ENCODE assay signal across 8 mouse cellular contexts in genomic region chr5:28070828-28071455, GRCm38 (mm10). TPM values are rescaled to one million over a fixed set of nuclear protein-coding genes. Genes with fewer than 3 reads are reported as not detected.
A peak's percentile ranks its signal among the peaks of the same experiment; 100 is the strongest.
DNase-seq lines count a peak whose midpoint lies in the region; ATAC-seq and TF ChIP-seq lines count a peak whose summit lies in the region.

TSS of gene Insig1 (plus strand) at chr5:28071363.

- no peaks in the 10 kb centered on the region for H3K27me3 ChIP-seq in forebrain, embryonic 10.5 days (ENCODE audit: poor library complexity, severe bottlenecking)
- no peaks in the 10 kb centered on the region for H3K27me3 ChIP-seq in heart, embryonic 15.5 days
- no peaks in the 10 kb centered on the region for H3K27me3 ChIP-seq in liver, embryonic 14.5 days (ENCODE audit: control insufficient read depth, insufficient read depth, low read length)
- H3K27me3 ChIP-seq in neural tube, embryonic 11.5 days (ENCODE audit: control insufficient read depth, insufficient read depth, low read length): no peaks in the 10 kb centered on the region
- no peaks in the 10 kb centered on the region for H3K27me3 ChIP-seq in stomach, postnatal 0 days (ENCODE audit: control insufficient read depth, insufficient read depth, low read length)

- peak; percentile 42 for TF ChIP-seq EP300 in liver, embryonic 14.5 days (IDR thresholded peaks at IDR 0.05; ENCODE audit: low read depth)
- no peak for TF ChIP-seq EP300 in stomach, postnatal 0 days (optimal IDR thresholded peaks at IDR 0.05)

- H3K36me3 ChIP-seq in forebrain, embryonic 10.5 days (replicated peaks): peaks cover 32% of the 10 kb centered on the region
- peaks cover 28% of the 10 kb centered on the region for H3K36me3 ChIP-seq in heart, embryonic 15.5 days
- peaks cover 27% of the 10 kb centered on the region for H3K36me3 ChIP-seq in liver, embryonic 14.5 days (replicated peaks; ENCODE audit: control insufficient read depth, insufficient read depth, low read depth)
- H3K36me3 ChIP-seq in neural tube, embryonic 11.5 days (ENCODE audit: control insufficient read depth, insufficient read depth, low read length): peaks cover 6% of the 10 kb centered on the region; the same call in 1 of the 2 replicates
- peaks cover 14% of the 10 kb centered on the region for H3K36me3 ChIP-seq in stomach, postnatal 0 days (ENCODE audit: control insufficient read depth, insufficient read depth, low read length)

- peaks cover 49% of the 10 kb centered on the region for H3K4me1 ChIP-seq in forebrain, embryonic 10.5 days
- peaks cover 41% of the 10 kb centered on the region for H3K4me1 ChIP-seq in heart, embryonic 15.5 days (replicated peaks)
- H3K4me1 ChIP-seq in liver, embryonic 14.5 days (replicated peaks; ENCODE audit: control insufficient read depth in 2 of 2, insufficient read depth in 2 of 2, low read length in 1 of 2): peaks cover 28 to 34% of the 10 kb centered on the region in 2 experiments
- H3K4me1 ChIP-seq in neural tube, embryonic 11.5 days (ENCODE audit: control insufficient read depth, insufficient read depth, low read length): peaks cover 18% of the 10 kb centered on the region
- H3K4me1 ChIP-seq in stomach, postnatal 0 days (replicated peaks; ENCODE audit: control insufficient read depth, insufficient read depth): peaks cover 5% of the 10 kb centered on the region; the same call in 1 of the 2 replicates

- no peaks in the 10 kb centered on the region for H3K9me3 ChIP-seq in forebrain, embryonic 10.5 days
- no peaks in the 10 kb centered on the region for H3K9me3 ChIP-seq in heart, embryonic 15.5 days (replicated peaks)
- H3K9me3 ChIP-seq in liver, embryonic 14.5 days (ENCODE audit: control insufficient read depth, low read length): no peaks in the 10 kb centered on the region
- no peaks in the 10 kb centered on the region for H3K9me3 ChIP-seq in neural tube, embryonic 11.5 days (ENCODE audit: control insufficient read depth, low read length)
- no peaks in the 10 kb centered on the region for H3K9me3 ChIP-seq in stomach, postnatal 0 days (ENCODE audit: control insufficient read depth, low read length)

- H3K4me3 ChIP-seq in forebrain, embryonic 10.5 days: peak within 1 kb of the TSS; percentile 85
- H3K4me3 ChIP-seq in heart, embryonic 15.5 days: peak within 1 kb of the TSS; percentile 90
- H3K4me3 ChIP-seq in liver, embryonic 14.5 days (ENCODE audit: insufficient read depth in 1 of 2, low read depth in 2 of 2, low read length in 2 of 2): peak within 1 kb of the TSS; percentile 75 to 84
- H3K4me3 ChIP-seq in neural tube, embryonic 11.5 days (ENCODE audit: low read depth, low read length): peak within 1 kb of the TSS; percentile 83
- peak within 1 kb of the TSS; percentile 90 for H3K4me3 ChIP-seq in stomach, postnatal 0 days (ENCODE audit: low read depth, low read length)

- TF ChIP-seq CTCF in liver, embryonic 14.5 days (IDR thresholded peaks at IDR 0.05; ENCODE audit: low read depth): 0 out of 2 replicates have a peak, but pooled peaks have one; percentile 5
- peak; percentile 22; the same call in 1 of the 2 replicates for TF ChIP-seq CTCF in stomach, postnatal 0 days (IDR thresholded peaks at IDR 0.05; ENCODE audit: low read depth)

- under 1% methylated on average over 64 of the region's 64 CpGs for WGBS in forebrain, embryonic 10.5 days
- under 1% methylated on average over 64 of the region's 64 CpGs for WGBS in heart, embryonic 15.5 days
- WGBS in liver, embryonic 14.5 days (ENCODE audit: insufficient replicate concordance): under 1% methylated on average over 64 of the region's 64 CpGs
- WGBS in neural tube, embryonic 11.5 days: under 1% methylated on average over 62 of the region's 64 CpGs
- WGBS in stomach, postnatal 0 days: under 1% methylated on average over 59 of the region's 64 CpGs

- DNase-seq in c-Kit-negative CD71-positive TER-119-positive erythroid progenitor cells, embryonic 14.5 days (ENCODE audit: low read depth, low spot score): peak; percentile 96
- DNase-seq in forebrain, embryonic 10.5 days (ENCODE audit: extremely low spot score, low spot score): peak; percentile 95
- peak; percentile 98 to 99 for DNase-seq in kidney, postnatal 25 days
- DNase-seq in liver, embryonic 14.5 days (ENCODE audit: low read depth in 3 of 3, low spot score in 3 of 3): peak; percentile 92 to 94 (median 93)
- peak; percentile 99 for DNase-seq in neural tube, embryonic 11.5 days (ENCODE audit: low spot score)
- peak; percentile 99 for DNase-seq in stomach, postnatal 0 days (ENCODE audit: low spot score)

- peak within 1 kb of the TSS; percentile 91 for H3K4me2 ChIP-seq in heart, embryonic 15.5 days
- H3K4me2 ChIP-seq in liver, embryonic 14.5 days (ENCODE audit: low read depth): peak within 1 kb of the TSS; percentile 93
- H3K4me2 ChIP-seq in neural tube, embryonic 11.5 days (ENCODE audit: low read depth): peak within 1 kb of the TSS; percentile 82
- H3K4me2 ChIP-seq in stomach, postnatal 0 days (replicated peaks; ENCODE audit: low read depth): peak within 1 kb of the TSS; percentile 86

- ATAC-seq in CD4-positive, CD25-positive, alpha-beta regulatory T cell, adult 4 months: peak; percentile 81
- ATAC-seq in heart, embryonic 15.5 days (replicated peaks; ENCODE audit: insufficient number of reproducible peaks, insufficient read depth, low FRiP score, low read depth): peak; percentile 97
- ATAC-seq in liver, embryonic 14.5 days (ENCODE audit: insufficient read depth): peak; percentile 89
- peak; percentile 95 for ATAC-seq in neural tube, embryonic 11.5 days (ENCODE audit: insufficient read depth, low FRiP score, low TSS enrichment)
- peak; percentile 96 for ATAC-seq in stomach, postnatal 0 days (ENCODE audit: low FRiP score, low TSS enrichment)

- peak within 1 kb of the TSS; percentile 98 for H3K27ac ChIP-seq in forebrain, embryonic 10.5 days
- peak within 1 kb of the TSS; percentile 94 for H3K27ac ChIP-seq in heart, embryonic 15.5 days
- H3K27ac ChIP-seq in liver, embryonic 14.5 days: peak within 1 kb of the TSS; percentile 73
- H3K27ac ChIP-seq in neural tube, embryonic 11.5 days (ENCODE audit: low read depth, low read length): peak within 1 kb of the TSS; percentile 91
- H3K27ac ChIP-seq in stomach, postnatal 0 days (replicated peaks): peak within 1 kb of the TSS; percentile 91

- peak within 1 kb of the TSS; percentile 75 for H3K9ac ChIP-seq in heart, embryonic 15.5 days
- peak within 1 kb of the TSS; percentile 74 for H3K9ac ChIP-seq in liver, embryonic 14.5 days (replicated peaks)
- H3K9ac ChIP-seq in neural tube, embryonic 11.5 days (ENCODE audit: low read length): peak within 1 kb of the TSS; percentile 74
- peak within 1 kb of the TSS; percentile 79 for H3K9ac ChIP-seq in stomach, postnatal 0 days (ENCODE audit: low read length)

RNA-seq across cellular contexts. Expression of gene Insig1, which starts in this region (rescaled TPM):
- 10 to 100 TPM; 28.0 to 32.8 TPM for polyA plus RNA-seq in CD4-positive, CD25-positive, alpha-beta regulatory T cell, adult 4 months (2017; shearing (Covaris generic))
- polyA plus RNA-seq in forebrain, embryonic 10.5 days (2016; fragmentation: Nextera tagmentation; extraction: Ambion mirVana): 94.2 and 104 TPM in 2 replicates
- 23.3 and 30.7 TPM in 2 replicates for polyA plus RNA-seq in heart, embryonic 15.5 days (2015; fragmentation: Nextera tagmentation; extraction: Ambion mirVana)
- 29.2 and 30.1 TPM in 2 replicates for polyA plus RNA-seq in liver, embryonic 14.5 days (2012; rRNA removed)
- 46.2 and 48.3 TPM in 2 replicates for polyA plus RNA-seq in liver, embryonic 14.5 days (2014; fragmentation: Nextera tagmentation; extraction: Ambion mirVana)
- 107 and 109 TPM in 2 replicates for polyA plus RNA-seq in neural tube, embryonic 11.5 days (2014; fragmentation: Nextera tagmentation; extraction: Ambion mirVana)
- 62.3 and 67.7 TPM in 2 replicates for polyA plus RNA-seq in stomach, postnatal 0 days (2015; fragmentation: Nextera tagmentation; extraction: Ambion mirVana)

Comparison
In these comparisons a context has a peak if more than half of its experiments do, and no peak if none do; other contexts are left out.
1. Peak in every context shown above with its lines: DNase-seq, ATAC-seq, H3K4me3 ChIP-seq and H3K27ac ChIP-seq.